Mouse (Mus musculus): ENCODE data around the gene Cacnb2.

GRCm38 (mm10) chr2:14774857-14775495, 172.1 kb downstream of the Cacnb2 start:
- TF ChIP-seq HCFC1 (IDR thresholded peaks at IDR 0.05; ENCODE audit: borderline replicate concordance, insufficient read depth, low read length), result no peak
- TF ChIP-seq ZC3H11A (IDR thresholded peaks at IDR 0.05; ENCODE audit: borderline replicate concordance, low read depth, low read length), result no peak
- TF ChIP-seq CHD2 (IDR thresholded peaks at IDR 0.05; ENCODE audit: low read depth, low read length), result no peak
- no peak for TF ChIP-seq MAFK (IDR thresholded peaks at IDR 0.05; ENCODE audit: insufficient read depth, low read depth, low read length)
- TF ChIP-seq ZNF384 (IDR thresholded peaks at IDR 0.05; ENCODE audit: low read depth, low read length), result no peak

Data from ES-E14 (cell line).